Mouse (Mus musculus): Measurements from ENCODE around the gene Olfr1394.
"Not testable (repeated sequence)": the region's sequence is repeated elsewhere in the genome, so short reads cannot be mapped to it uniquely, and the experiment has no call there.

Gene Olfr1394

DNA sequence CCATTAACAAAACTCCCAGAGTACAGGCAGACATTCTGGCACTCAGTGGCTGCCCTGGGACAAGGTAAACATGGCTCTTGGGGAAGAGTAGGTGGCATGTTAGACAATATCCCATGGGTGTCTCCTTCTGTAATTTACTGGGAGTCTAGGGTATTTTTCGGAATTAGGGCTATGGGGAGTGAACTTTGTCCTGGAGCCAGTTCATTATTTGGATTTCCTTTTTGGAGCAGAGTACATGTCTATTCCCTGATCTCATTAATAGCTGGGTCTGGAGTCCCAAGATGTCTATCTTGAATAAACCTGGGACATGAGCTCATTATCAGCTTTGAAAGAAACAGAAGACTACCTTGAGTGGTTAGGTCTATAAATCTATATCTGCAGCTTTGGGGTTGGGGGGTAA lies at the start of gene Olfr1394:
TSS of gene Olfr1394 (plus strand) at position 301 of the 400 bp plus-strand sequence.
- DNase-seq (ENCODE audit: low read depth, low spot score) = no peak

DNA sequence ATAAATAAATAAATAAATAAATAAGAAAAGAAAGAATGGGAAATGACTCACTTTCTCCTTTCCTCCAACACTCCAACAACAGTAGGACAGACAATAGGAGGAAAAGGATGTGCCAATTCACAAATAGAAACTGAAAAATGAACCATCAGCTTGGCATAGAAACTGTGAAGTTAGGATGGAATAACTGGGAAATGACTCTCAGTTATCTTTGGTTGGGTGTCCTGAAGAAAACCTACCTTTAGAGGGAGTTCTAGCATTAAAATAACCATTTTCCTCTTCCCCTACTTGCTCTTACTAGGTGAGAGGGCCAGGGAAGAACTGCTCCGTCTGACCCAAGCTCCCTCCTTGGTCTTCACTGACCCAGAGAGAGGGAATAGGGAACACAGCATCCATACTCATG lies 48.4 kb upstream of the Olfr1394 start:
- DNase-seq (ENCODE audit: low read depth, low spot score) = no peak

DNA sequence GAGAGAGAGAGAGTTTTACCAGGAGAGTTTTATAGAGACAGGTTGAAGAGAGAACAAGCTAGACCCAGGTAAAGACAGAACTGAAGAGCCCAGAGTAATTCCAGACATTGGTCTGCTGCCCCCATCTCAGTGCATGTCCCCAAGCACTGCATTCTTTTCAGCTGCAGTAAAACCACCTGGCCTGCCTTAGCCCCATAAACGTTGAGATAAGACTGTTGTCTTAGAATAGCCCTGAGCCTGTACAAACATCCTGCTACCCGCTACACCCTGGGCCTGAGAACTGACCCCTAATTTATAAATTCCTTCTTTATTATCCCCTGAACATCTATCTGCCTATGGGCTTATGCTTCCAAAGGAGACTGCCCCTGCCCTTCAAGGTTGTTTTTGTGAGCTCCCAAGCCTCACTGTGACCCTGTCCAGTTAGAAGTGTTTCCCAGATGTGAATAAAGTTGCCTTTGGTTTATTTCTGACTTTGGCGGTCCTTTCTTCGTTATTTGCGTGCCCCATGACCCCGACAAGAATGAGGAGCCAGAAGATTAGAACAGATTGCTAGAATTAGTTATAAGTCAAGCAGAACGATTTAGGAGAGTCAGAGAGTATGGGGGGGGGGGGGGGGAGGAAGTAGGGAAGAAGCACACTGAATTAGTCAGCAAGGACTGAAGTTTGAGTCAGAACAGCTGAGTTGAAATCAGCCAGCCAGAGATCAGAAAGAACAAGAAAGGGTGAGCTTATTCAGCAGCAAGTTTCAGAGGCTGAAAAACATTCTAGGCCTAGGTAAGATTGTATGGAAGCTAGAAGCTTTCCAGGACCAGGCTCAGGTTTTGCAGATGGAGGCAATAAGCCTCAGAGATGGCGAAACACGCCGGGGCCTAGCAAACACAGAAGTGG lies 46.3 kb upstream of the Olfr1394 start:
- DNase-seq (ENCODE audit: low read depth, low spot score) = no peak

DNA sequence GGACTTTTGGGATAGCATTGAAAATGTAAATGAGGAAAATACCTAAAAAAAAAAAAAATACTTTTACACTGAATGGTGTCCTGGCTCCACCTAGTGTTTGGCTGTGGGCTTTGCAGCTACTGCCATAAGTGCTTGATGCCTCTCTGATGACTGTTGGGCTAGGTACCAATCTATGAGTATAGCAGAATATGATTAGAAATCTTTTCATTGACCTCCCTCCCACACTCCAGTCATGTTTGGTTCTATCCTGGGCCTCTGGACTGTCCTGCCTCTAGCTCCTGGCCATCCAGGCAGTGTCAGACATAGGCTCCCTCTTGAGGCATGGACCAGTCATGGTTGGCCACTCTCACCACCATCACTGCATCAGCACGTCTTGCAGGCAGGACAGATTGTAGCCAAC lies 45.3 kb upstream of the Olfr1394 start:
- DNase-seq (ENCODE audit: low read depth, low spot score) = peak; percentile 17

DNA sequence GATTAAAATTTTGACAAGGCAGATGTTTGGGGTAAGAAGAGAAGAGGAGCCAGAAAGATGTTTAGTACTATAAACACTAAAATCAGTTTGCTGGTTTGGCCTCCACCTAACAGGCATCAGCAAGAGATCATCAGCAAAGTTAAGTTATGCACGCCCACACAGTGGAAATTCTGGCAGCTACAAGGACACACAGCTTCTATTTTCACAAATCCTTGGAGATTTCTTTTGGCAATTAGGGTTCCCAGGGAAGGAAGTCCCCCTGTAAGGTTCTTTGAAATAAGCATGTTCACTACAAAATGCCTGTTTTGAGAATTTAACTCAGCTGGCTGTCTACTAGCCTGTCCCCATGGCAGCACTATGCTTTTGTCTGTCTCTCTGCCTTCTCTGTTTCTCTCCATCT lies 43.2 kb upstream of the Olfr1394 start:
- no peak for DNase-seq (ENCODE audit: low read depth, low spot score)

DNA sequence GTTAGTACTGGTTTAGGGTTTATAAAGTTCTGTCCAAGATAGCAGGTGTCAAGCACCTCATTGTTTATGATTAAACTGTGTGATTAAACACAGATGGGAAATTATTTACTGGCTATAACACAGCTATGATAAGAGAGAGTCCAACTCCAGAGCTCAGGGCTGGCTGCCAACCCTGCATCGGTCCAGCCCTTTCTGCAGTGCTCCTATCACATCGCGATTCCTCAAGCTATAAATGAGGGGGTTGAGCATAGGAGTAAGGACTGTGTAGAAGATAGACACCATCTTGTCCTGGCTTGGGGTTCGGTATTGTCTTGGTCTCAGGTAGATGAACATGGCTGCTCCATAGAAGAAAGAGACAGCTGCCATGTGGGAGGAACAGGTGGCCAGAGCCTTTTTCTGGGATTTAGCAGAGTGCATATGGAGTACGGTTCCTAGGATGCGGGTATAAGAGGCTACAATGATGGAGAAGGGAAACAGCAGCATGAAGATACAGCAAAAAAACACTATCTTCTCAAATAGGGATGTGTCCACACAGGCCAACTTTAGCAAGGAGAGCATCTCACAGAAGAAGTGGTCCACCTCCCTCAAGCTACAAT lies 41.5 kb upstream of the Olfr1394 start:
- DNase-seq (ENCODE audit: low read depth, low spot score) = no peak

DNA sequence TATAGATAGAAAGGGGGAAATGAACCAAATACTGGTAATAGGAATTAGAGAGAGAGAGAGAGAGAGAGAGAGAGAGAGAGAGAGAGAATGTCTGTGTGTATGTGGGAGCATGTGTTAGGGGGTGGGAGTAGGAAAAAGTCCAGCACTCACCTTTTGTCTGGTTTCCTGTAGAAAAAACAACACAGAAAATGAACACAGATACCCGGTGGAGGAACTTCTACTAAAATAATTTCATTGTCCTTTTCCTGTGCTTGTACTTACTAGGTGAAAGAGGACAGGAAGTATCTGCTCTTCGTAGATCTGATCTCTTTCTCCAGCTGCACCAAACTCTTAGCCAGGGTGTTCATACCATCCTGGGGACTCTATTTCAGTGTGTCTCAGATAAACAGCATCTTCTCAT lies 40.0 kb upstream of the Olfr1394 start:
- no peak for DNase-seq (ENCODE audit: low read depth, low spot score)

DNA sequence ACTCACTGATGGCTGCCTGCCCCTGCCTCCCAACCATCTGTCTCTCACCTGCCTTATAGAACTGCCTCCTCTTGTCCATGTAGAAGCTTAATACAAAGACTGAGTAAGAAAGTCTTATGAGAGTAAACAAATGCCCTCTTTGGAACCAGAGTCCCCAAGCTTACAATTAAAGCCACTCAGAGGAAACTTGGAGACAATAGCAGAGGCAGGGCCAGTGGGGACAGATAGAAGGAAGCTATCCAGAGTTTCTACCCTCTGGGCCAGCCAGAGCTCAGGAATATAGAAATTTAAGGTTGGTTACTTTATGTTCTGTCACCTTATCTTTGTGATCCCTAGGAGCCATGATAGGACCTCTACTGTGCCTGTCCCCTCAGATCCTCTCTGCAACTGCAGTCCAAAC lies 39.4 kb upstream of the Olfr1394 start, which contains the start of gene Olfr1396:
TSS of gene Olfr1396 (minus strand) at position 101 of the 400 bp plus-strand sequence.
- no peak for DNase-seq (ENCODE audit: low read depth, low spot score)

DNA sequence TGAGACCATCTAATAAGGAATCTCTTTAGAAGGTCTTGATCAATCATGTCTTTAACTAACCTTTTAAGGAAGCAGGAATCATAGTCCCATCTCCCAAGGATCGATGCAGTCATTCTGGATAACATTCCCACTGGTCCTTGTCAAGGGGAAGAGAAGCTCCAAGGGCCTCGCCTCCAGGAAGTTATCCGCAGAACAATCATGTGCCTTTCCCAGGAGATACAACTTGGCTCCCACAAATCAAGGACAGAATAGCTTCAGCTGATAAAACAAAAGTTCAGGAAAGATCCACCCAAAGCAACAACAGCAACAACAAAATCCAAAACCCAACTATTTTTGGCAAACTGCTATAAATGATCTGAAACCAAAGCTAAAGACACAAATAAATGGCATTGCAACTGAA lies 34.5 kb upstream of the Olfr1394 start:
- DNase-seq (ENCODE audit: low read depth, low spot score) = no peak

DNA sequence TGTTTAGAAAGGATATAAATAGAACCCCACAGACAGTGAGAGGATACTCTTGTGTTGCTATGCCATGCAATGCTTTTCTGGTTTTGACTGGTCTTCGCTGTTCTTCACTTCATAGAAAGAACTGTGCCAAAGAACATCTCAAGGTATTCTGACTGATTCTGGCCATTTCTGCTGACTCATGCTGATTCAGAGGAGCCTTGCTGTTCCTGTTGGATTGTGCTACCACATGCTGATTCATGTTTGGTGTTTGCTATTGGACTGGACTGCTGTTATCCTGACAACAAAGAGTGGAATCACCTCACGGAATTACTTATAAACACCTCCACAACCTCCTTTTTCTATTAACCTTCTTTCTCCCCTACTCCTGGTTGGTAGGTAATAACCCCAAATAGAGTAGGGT lies 30.0 kb upstream of the Olfr1394 start:
- no peak for DNase-seq (ENCODE audit: low read depth, low spot score)

DNA sequence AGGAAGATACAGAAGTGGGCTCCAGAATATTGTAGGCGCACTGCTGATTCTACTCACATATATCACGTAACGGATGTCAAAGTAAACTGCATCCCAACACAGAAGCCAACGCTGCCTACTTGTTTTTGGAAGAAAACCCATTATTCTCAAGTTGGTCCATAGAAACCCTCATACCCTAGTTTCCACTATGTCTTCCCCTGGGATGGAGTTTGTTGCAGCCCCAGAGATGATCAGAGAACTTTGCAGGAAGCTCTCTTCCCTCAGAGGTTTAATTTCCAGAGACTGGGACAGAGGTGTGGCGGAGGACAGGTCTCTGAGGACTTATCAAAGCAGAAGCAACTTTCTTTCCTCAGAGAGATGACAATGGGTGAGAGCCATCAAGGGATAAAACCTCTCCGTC lies 12.2 kb upstream of the Olfr1394 start, which contains the start of gene Olfr1395:
TSS of gene Olfr1395 (plus strand) at position 301 of the 400 bp plus-strand sequence.
- no peak for DNase-seq (ENCODE audit: low read depth, low spot score)

DNA sequence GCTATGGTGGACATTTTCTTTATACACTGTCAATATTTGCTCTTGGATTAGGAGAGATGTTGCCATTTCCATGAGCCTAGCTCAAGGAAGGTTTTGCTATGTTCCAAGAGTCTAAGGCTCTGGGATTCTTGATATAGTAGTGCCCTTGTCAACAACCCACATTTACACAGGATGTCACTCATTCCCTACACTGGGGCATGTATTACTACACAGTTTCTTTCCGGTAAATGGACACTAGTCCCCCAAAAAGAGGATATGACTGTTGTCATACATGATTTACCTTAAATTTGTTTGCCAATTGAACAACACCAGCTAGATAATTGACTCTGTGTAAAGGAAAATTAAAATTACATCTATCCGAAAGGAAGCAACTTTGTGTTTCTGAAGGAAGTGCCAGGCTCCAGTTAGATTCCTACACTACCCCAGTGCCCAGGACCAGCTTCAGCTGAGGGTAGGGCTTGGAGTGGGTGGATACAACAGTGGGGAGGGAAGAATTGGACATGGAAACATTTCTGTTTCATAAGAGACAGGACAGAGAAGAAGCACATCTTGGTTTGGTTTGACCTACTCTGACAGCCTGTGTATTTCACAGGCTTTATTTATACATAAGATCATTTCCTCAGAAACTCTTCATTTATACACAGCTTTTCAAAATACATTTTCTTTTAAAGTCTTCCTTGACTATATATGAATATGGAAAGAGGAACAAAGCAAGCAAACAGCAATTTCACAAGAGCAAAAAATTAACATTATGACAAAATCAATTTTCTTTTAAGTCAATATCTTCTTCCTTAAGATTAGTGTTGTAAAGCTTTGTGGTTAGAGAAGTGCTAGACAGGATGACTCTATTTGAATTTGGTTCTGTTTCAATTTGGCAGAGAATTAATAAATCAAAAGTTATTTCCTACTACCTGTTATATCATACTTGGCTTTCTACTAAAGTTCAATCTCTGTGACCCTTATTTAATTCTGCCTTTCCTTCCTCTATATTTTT lies 2.9 kb downstream of the Olfr1394 start:
- DNase-seq (ENCODE audit: low read depth, low spot score) = no peak

DNA sequence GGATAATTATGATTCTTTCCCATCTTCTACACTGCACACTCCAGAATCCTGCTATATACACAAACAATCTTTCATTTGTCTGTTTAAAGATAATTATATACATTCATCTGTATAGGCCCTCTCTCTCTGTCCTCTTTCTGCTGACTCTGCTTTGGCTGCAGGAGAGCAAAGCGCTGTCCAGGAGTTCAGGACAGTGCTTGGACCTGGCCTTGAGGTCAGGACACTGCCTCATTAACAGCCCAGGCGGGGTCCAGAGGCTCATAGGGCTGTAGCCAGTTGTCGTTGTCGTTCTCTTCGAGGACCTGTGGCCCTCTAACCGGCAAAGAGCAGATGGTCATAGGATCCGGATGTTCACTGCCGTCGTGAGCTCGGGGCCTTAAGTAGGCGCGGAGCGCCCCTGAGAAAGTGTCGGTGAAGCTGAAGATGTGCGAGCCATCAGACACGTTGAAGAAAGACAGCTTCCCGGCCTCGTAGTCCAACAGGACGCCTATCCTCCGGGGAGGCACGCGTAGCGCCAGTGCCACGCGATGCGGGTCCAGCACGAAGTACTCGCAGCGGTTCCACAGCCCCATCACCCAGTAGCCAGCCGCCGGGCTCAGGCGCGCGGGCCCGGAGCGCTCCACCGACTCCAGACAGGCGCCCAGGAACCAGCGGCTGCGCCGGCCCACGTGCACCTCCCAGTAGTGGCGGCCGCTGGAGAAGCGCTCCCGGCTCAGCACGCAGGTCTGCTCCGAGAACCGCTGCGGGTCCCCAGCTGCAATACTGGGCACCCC lies 14.8 kb downstream of the Olfr1394 start:
- peak; percentile 13 for DNase-seq (ENCODE audit: low read depth, low spot score)

DNA sequence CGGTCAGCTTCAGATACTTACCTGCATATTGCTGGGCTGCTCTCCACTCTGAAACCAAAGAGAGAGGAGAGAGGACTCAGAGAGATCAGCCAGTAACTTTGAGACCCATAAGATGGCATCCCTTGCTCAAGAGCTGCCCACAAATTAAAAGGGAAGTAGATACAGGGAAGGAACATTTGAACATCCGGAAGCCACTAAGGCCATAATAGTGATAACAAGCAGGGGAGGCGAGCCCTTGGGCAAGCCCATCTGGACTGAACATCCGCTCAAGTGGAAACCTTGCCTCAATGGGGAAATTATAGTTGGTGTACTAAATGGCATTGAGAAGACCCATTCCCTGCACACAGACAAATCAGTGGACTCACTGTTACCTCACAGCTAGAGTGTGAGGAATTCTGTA lies 16.4 kb downstream of the Olfr1394 start:
- no peak for DNase-seq (ENCODE audit: low read depth, low spot score)

DNA sequence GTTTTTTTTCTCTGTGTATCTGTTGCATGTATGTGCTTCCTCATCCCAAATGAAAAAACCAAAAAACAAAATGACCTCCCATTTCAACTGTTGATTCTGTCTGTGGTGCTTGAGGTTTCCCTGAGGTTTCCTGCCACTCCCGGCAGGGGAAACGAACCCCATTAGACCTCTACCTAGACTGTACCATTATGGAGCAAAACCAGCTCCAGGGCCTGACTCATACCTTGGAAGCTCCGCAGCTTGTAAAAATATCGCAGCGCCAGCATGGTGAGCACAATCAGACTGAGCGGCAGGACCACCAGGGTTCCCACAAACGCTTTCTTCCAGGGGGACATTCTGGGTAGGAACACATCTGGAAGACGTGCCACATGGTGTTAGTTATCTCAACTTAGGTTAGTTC lies 21.2 kb downstream of the Olfr1394 start:
- DNase-seq (ENCODE audit: low read depth, low spot score) = no peak

DNA sequence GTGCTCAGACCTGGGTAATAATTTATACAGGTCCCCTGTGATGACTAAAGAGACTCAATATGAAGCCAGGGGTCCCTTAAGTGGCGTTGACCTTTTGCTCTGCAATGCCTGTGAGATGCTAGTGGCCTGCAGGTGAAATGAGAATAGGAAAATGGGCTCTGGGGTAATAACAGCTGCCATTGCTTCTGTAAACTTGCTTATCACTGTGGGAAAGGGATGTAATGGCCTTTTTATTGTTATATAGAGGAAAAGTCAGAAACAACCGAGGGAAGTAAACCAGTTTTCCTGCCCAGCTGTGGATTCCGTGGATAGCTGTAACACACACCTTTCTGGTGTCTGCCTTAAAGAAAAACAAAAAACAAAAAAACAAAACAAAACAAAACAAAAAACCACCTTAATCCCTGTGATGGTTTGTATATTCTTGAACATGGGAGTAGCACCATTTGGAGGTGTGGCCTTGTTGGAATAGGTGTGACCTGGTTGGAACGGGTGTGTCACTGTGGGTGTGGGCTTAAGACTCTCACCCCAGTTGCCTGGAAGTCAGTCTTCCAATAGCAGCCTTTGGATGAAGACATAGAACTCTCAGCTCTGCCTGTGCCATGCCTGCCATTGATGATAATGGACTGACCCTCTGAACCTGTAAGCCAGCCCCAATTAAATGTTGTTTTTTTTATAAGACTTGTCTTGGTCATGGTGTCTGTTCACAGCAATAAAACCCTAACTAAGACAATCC lies 22.0 kb downstream of the Olfr1394 start:
- not testable (repeated sequence) for DNase-seq (ENCODE audit: low read depth, low spot score)

DNA sequence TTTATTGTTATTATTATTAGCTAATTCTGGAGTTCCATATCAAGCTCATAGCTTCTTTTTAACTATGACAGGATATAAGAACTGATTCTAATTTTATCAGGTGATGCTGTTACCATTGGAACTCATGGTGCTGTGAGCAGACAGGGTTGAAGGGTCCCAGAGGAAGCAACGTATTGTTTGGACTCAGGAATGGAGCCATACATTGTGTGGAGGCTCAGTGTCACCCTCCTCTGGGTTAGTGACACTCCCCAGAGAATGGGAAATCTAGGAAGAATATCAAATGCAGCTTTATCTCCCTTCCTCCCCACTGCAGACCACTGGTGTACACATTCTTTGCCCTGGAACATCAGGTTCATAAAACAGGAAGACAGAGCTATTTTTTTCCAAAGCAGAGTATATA lies 29.0 kb downstream of the Olfr1394 start:
- DNase-seq (ENCODE audit: low read depth, low spot score) = no peak

DNA sequence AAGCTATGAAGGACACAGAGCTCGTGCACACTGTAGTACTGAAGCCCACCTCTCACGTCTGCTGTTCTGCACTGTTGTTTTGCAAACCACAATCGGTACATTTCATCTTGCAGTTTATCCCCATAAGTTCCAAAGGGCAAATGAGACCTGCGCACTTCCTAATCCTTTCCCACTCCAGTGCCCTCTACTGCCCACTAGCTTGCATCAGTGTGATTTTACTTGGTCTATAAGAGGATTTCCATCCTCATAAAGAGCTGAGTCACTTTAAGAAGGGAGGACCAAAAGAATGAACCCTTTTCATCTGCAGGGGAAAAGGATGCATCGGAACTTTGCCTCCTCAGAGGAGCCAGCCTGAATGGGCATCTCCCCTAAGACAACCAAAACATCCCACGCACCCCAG lies 32.3 kb downstream of the Olfr1394 start:
- no peak for DNase-seq (ENCODE audit: low read depth, low spot score)

DNA sequence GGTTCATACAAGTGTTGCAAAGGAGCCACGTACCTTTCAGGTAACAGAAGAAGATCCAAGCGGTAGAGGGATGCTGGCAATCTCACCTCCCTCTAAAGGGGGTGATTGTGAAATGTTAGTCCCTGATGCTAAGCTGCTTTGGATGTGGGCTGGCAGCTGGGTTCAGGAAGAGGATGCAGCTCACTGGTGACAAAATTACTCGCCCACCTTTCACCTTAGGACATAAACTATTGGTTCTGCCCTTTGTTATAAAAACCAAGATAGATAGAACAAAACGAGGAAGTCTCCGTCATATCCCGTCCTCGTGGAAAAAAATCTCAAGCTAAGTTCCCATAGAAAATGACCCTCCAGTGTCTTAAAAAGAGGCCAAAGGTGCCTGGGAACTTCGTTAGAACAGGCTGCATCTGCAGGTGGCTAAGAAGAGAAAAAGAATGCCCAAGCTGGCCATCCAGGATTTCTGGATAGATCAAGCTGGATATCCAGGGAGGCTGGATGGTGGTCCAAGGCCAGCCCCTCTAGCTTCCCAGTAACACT lies 32.8 kb downstream of the Olfr1394 start, which contains the start of gene Btnl9:
TSS of gene Btnl9 (minus strand) at position 205 of the 534 bp plus-strand sequence.
- DNase-seq (ENCODE audit: low read depth, low spot score) = no peak

DNA sequence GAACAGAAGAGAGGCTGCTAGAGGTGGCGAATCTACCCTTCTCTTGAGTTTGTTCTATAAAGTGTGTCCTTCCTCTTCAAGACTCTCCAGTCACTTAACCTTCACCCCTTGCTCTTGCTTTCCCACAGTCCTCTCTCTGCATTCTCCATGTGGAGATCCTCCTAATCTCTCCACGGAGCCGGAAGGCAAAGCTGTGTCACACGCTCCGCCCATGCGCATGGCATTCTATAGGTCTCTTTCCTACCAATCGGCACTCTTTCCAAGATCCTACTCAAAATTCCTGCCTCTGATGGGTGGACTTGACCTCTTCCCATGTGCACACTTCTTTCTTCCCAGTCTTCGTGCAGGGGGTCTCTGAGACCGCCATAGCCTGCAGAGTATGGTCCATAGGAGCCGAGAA lies 33.5 kb downstream of the Olfr1394 start:
- no peak for DNase-seq (ENCODE audit: low read depth, low spot score)

Measured in embryo, embryonic 11.5 days (tissue).